Mouse (Mus musculus): ENCODE measurements at regions not wholly inside any gene's neighbourhood (a gene's known extent, or its start where the extent isn't known, plus 50 kb on each side); places are given as distances from the start of the nearest gene placed in this dataset.

DNA sequence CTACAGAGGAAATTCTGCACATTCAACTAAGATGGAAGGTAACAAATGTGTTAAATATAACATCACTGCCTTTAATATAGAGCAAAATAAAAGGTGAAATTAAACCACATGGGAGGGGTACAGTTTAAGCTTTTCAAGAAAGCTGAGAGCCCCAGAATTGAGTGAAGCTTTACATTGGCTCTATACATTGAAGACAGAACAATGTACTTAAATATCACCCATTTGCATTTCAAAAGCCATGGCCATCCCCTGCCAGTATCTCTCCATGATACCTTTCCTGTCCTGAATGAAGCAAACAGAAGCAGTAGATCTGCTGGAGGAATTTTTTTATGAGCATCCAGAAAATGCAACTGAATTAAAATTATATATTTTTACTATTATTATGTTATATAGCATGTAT is 450.2 kb upstream of the Robo1 start:
- TF ChIP-seq CTCF (IDR thresholded peaks at IDR 0.05; ENCODE audit: low read depth, low read length), result no peak
- TF ChIP-seq POLR2A (IDR thresholded peaks at IDR 0.05; ENCODE audit: insufficient read depth, low read length), result no peak
- no peak for TF ChIP-seq EP300 (IDR thresholded peaks at IDR 0.05; ENCODE audit: insufficient read depth, low read depth, low read length)

All from ES-Bruce4 (cell line).